Mouse (Mus musculus): Measurements from ENCODE around the gene Hpn. TPM values are rescaled to one million over a fixed set of nuclear protein-coding genes. Genes with fewer than 3 reads are reported as not detected.
A peak's percentile ranks its signal among the peaks of the same experiment; 100 is the strongest.

Hpn gene
- polyA plus RNA-seq, 1 experiment from 2014 or later = 0.59 TPM

GRCm38 (mm10) chr7:31110861-31111385, 4.2 kb downstream of the Hpn start:
- Histone ChIP-seq H3K4me3 (ENCODE audit: inconsistent target) (no peak overlapping the region), H3K36me3 (ENCODE audit: inconsistent target) (no peaks in the 10 kb centered on the region), H3K27ac (peak overlapping the region; percentile 27), H3K79me2 (ENCODE audit: inconsistent target) (no peaks in the 10 kb centered on the region)
- 52% methylated on average over 15 of the region's 15 CpGs for WGBS (ENCODE audit: missing documents)

- H3K27ac ChIP-seq = no peak overlapping the region
Observed at GRCm38 (mm10) chr7:31109796-31110195, 5.3 kb downstream of the Hpn start.

GRCm38 (mm10) chr7:31109091-31109490, 6.0 kb downstream of the Hpn start:
- no peaks in the 10 kb centered on the region for H3K79me2 ChIP-seq (ENCODE audit: inconsistent target)
- H3K27ac ChIP-seq = no peak overlapping the region
- 40% methylated on average over 5 of the region's 7 CpGs for WGBS (ENCODE audit: missing documents)
- H3K36me3 ChIP-seq (ENCODE audit: inconsistent target) = no peaks in the 10 kb centered on the region
- H3K4me3 ChIP-seq (ENCODE audit: inconsistent target) = no peak overlapping the region

More at GRCm38 (mm10) chr7:31109796-31110195, 5.3 kb downstream of the Hpn start:
- 94% methylated on average over 5 of the region's 5 CpGs for WGBS (ENCODE audit: missing documents)
- Histone ChIP-seq H3K36me3 (ENCODE audit: inconsistent target) (no peaks in the 10 kb centered on the region), H3K79me2 (ENCODE audit: inconsistent target) (no peaks in the 10 kb centered on the region), H3K4me3 (ENCODE audit: inconsistent target) (no peak overlapping the region)

DNA sequence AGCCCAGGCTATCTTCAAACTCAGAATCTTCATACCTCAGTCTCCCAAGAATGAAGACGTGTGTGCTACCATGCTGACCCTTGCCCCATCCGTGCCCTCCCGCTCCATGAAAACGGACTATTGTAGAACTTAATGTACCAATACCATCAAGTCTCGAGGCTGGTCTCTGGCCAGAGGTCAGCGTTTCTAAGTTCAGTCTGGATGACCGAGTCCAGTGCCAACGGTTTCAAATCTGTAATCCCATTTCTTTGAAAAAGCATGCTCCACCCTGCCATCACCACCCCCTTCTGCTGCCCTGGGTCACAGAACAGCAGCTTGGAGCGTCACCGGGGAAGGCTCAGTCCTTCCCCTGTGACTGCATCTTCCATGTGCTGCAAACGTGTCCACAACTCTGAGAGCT, 7.3 kb downstream of the Hpn start:
- Histone ChIP-seq H3K79me2 (ENCODE audit: inconsistent target) (no peaks in the 10 kb centered on the region), H3K27ac (no peak overlapping the region), H3K36me3 (ENCODE audit: inconsistent target) (no peaks in the 10 kb centered on the region), H3K4me3 (ENCODE audit: inconsistent target) (no peak overlapping the region)
- WGBS (ENCODE audit: missing documents) = 94% methylated on average over 11 of the region's 11 CpGs

DNA sequence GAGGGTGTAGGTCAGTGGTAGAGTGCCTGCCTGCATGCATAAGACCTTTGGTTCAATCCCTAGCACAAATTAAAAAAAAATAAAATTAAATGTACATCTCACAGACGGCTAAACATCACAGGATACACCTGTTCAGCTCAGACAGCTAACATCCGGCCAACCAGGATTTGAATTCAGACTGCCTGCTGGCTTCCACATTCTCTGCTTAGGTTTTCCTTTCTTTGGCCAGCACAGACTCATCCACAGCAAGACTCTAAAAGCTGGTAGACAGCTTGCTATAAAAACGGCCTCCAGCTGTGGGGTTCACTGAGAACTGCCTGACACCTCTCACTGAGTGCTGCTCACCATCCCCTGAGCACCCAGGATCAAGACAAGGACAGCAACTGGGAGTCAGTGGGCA, 8.9 kb downstream of the Hpn start:
- no peaks in the 10 kb centered on the region for H3K36me3 ChIP-seq (ENCODE audit: inconsistent target)

DNA sequence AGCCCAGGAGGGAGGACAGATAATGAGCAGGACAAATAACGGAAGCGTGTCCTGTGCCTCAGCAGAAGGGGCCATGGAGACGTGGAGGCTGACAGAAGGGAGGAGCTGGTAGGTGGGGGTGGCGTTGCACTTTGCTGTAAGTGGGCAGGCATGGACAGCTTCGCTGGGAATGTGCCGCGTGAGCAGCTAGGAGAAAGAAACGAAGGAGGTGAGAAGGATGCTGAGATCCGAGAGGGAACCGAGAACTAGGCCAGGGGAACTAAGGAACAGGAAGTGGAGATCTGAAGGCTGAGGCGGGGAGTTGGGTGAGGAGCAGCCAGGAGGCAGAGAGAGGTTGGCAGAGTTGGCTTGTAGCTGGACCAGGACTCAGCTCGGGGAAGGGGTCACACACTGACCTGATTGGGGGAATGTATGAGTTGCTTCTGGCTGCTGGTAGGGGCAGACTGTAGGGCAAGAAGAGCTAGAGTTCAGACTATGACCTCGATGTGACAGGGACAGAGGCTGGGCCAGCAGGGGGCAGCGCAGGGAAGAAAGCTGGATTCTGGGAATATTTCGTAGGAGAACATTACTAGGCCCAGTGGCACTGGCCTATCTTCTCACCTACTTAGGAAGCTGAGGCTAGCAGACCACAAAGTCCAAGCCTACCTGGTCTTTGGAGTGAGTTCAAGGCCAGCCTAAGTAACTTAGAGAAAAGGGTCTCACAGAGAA, 9.9 kb downstream of the Hpn start:
- 46% methylated on average over 15 of the region's 15 CpGs for WGBS (ENCODE audit: missing documents)
- Histone ChIP-seq H3K4me3 (ENCODE audit: inconsistent target) (no peak overlapping the region), H3K27ac (no peak overlapping the region), H3K36me3 (ENCODE audit: inconsistent target) (no peaks in the 10 kb centered on the region), H3K79me2 (ENCODE audit: inconsistent target) (no peaks in the 10 kb centered on the region)

More for the DNA sequence above, 8.9 kb downstream of the Hpn start:
- WGBS (ENCODE audit: missing documents) = 42% methylated on average over 3 of the region's 3 CpGs
- H3K27ac ChIP-seq = no peak overlapping the region
- no peaks in the 10 kb centered on the region for H3K79me2 ChIP-seq (ENCODE audit: inconsistent target)
- H3K4me3 ChIP-seq (ENCODE audit: inconsistent target) = no peak overlapping the region

GRCm38 (mm10) chr7:31100786-31101185, 14.3 kb downstream of the Hpn start:
- H3K79me2 ChIP-seq (ENCODE audit: inconsistent target) = no peaks in the 10 kb centered on the region
- no peaks in the 10 kb centered on the region for H3K36me3 ChIP-seq (ENCODE audit: inconsistent target)
- H3K27ac ChIP-seq = no peak overlapping the region
- H3K4me3 ChIP-seq (ENCODE audit: inconsistent target) = no peak overlapping the region
- WGBS (ENCODE audit: missing documents) = 53% methylated on average over 14 of the region's 14 CpGs

GRCm38 (mm10) chr7:31099612-31099982, 15.5 kb downstream of the Hpn start:
- Histone ChIP-seq H3K79me2 (ENCODE audit: inconsistent target) (no peaks in the 10 kb centered on the region), H3K27ac (no peak overlapping the region), H3K4me3 (ENCODE audit: inconsistent target) (no peak overlapping the region), H3K36me3 (ENCODE audit: inconsistent target) (no peaks in the 10 kb centered on the region)
- WGBS (ENCODE audit: missing documents) = 91% methylated on average over 6 of the region's 6 CpGs

- no peak overlapping the region for H3K4me3 ChIP-seq (ENCODE audit: inconsistent target)
- no peaks in the 10 kb centered on the region for H3K36me3 ChIP-seq (ENCODE audit: inconsistent target)
- WGBS (ENCODE audit: missing documents) = 89% methylated on average over 22 of the region's 22 CpGs
- H3K79me2 ChIP-seq (ENCODE audit: inconsistent target) = no peaks in the 10 kb centered on the region
- H3K27ac ChIP-seq = no peak overlapping the region
Observed at GRCm38 (mm10) chr7:31098697-31099611, 16.1 kb downstream of the Hpn start.

GRCm38 (mm10) chr7:31097583-31098248, 17.4 kb downstream of the Hpn start:
- H3K36me3 ChIP-seq (ENCODE audit: inconsistent target) = no peaks in the 10 kb centered on the region
- WGBS (ENCODE audit: missing documents) = 18% methylated on average over 10 of the region's 20 CpGs
- no peak overlapping the region for H3K27ac ChIP-seq
- H3K4me3 ChIP-seq (ENCODE audit: inconsistent target) = no peak overlapping the region
- H3K79me2 ChIP-seq (ENCODE audit: inconsistent target) = no peaks in the 10 kb centered on the region

DNA sequence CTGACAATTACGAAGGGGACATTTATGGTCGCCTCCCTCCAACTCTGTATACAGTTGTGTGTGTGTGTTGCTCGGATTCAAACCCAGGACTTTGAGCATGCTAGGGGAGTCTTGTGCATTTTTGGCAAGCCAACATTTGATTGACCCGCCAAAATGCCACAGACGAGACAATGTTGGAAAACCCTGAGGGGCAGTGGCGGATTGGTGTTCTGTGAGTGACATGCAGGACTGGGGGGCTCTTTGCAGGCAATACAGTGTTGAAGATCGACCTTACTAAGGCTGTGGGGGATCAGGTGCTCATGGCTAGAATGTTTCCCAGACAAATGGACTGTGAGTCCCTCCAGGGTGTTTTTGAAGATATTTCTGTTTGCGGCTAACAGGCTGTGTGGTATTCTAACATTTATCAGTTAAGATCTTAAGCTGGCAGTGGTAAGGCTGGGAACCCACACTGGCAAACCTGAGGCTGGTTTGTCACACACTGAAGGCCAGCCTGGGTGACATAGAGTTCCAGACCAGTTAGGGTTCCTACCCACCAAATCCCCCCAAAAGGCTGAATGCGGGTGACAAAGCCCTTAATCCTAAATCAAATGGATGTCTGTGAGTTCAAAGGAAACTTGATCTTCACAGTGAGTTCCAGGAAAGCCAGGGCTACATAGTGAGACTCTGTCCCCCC, 18.1 kb downstream of the Hpn start:
- H3K4me3 ChIP-seq (ENCODE audit: inconsistent target) = no peak overlapping the region
- 90% methylated on average over 7 of the region's 9 CpGs for WGBS (ENCODE audit: missing documents)
- H3K27ac ChIP-seq = no peak overlapping the region
- H3K79me2 ChIP-seq (ENCODE audit: inconsistent target) = no peaks in the 10 kb centered on the region
- no peaks in the 10 kb centered on the region for H3K36me3 ChIP-seq (ENCODE audit: inconsistent target)

GRCm38 (mm10) chr7:31094774-31095501, 20.2 kb downstream of the Hpn start:
- H3K79me2 ChIP-seq (ENCODE audit: inconsistent target) = no peaks in the 10 kb centered on the region
- H3K36me3 ChIP-seq (ENCODE audit: inconsistent target) = no peaks in the 10 kb centered on the region
- WGBS (ENCODE audit: missing documents) = 28% methylated on average over 7 of the region's 12 CpGs
- no peak overlapping the region for H3K27ac ChIP-seq
- H3K4me3 ChIP-seq (ENCODE audit: inconsistent target) = no peak overlapping the region

GRCm38 (mm10) chr7:31089721-31090120, 25.4 kb downstream of the Hpn start:
- peak overlapping the region; percentile 18 for H3K27ac ChIP-seq
- 10% methylated on average over 2 of the region's 2 CpGs for WGBS (ENCODE audit: missing documents)
- no peaks in the 10 kb centered on the region for H3K79me2 ChIP-seq (ENCODE audit: inconsistent target)
- no peaks in the 10 kb centered on the region for H3K36me3 ChIP-seq (ENCODE audit: inconsistent target)
- H3K4me3 ChIP-seq (ENCODE audit: inconsistent target) = no peak overlapping the region

GRCm38 (mm10) chr7:31088206-31088605, 26.9 kb downstream of the Hpn start:
- Histone ChIP-seq H3K79me2 (ENCODE audit: inconsistent target) (no peaks in the 10 kb centered on the region), H3K4me3 (ENCODE audit: inconsistent target) (no peak overlapping the region), H3K27ac (no peak overlapping the region), H3K36me3 (ENCODE audit: inconsistent target) (no peaks in the 10 kb centered on the region)
- WGBS (ENCODE audit: missing documents) = 84% methylated on average over 3 of the region's 3 CpGs
